Mouse (Mus musculus): ENCODE data around the gene Nabp2. TPM values are rescaled to one million over a fixed set of nuclear protein-coding genes. Genes with fewer than 3 reads are reported as not detected.

The Nabp2 gene
- polyA plus RNA-seq (2014; fragmentation: Nextera tagmentation; extraction: Ambion mirVana) = 89.9 and 91.8 TPM in 2 replicates

- H3K4me3 ChIP-seq (ENCODE audit: low read depth, low read length) = peak within 1 kb of the TSS; percentile 91
- DNase-seq (ENCODE audit: low spot score) = peak; percentile 99
- H3K9ac ChIP-seq (ENCODE audit: low read length) = peak within 1 kb of the TSS; percentile 88
- no peaks in the 10 kb centered on the region for H3K9me3 ChIP-seq (ENCODE audit: control insufficient read depth, low read length)
- peaks cover 8% of the 10 kb centered on the region; the same call in 1 of the 2 replicates for H3K36me3 ChIP-seq (ENCODE audit: control insufficient read depth, insufficient read depth, low read length)
- peaks cover 15% of the 10 kb centered on the region for H3K4me1 ChIP-seq (ENCODE audit: control insufficient read depth, insufficient read depth, low read length)
- peak within 1 kb of the TSS; percentile 79 for H3K27ac ChIP-seq (replicated peaks; ENCODE audit: low read depth, low read length)
- ATAC-seq (ENCODE audit: insufficient number of reproducible peaks, low FRiP score, low TSS enrichment, low read depth) = peak; percentile 91
- WGBS = 0% methylated on average over 50 of the region's 50 CpGs
- H3K4me2 ChIP-seq (ENCODE audit: low read depth, severe bottlenecking) = peak within 1 kb of the TSS; percentile 86
- H3K27me3 ChIP-seq (ENCODE audit: control insufficient read depth, insufficient read depth, low read length) = no peaks in the 10 kb centered on the region
These were observed at the start of gene Nabp2, which contains the start of gene Rnf41 for GRCm38 (mm10) chr10:128411211-128412054. Gene Nabp2 (minus strand): TSS chr10:128411492. Gene Rnf41 (plus strand): TSS chr10:128411657.

- H3K4me1 ChIP-seq (ENCODE audit: control insufficient read depth, insufficient read depth, low read length) = peaks cover 12% of the 10 kb centered on the region
- ATAC-seq (ENCODE audit: insufficient number of reproducible peaks, low FRiP score, low TSS enrichment, low read depth) (no peak), DNase-seq (ENCODE audit: low spot score) (peak; percentile 29)
- no peak overlapping the region for H3K27ac ChIP-seq (replicated peaks; ENCODE audit: low read depth, low read length)
- peak overlapping the region; percentile 81 for H3K4me2 ChIP-seq (ENCODE audit: low read depth, severe bottlenecking)
- H3K36me3 ChIP-seq (ENCODE audit: control insufficient read depth, insufficient read depth, low read length) = peaks cover 15% of the 10 kb centered on the region
- H3K27me3 ChIP-seq (ENCODE audit: control insufficient read depth, insufficient read depth, low read length) = no peaks in the 10 kb centered on the region
- peak overlapping the region; percentile 98 for H3K9ac ChIP-seq (ENCODE audit: low read length)
- WGBS = 3% methylated on average over 5 of the region's 5 CpGs
- H3K9me3 ChIP-seq (ENCODE audit: control insufficient read depth, low read length) = no peaks in the 10 kb centered on the region
- H3K4me3 ChIP-seq (ENCODE audit: low read depth, low read length) = peak overlapping the region; percentile 90
These were observed 49.0 kb upstream of the Nabp2 start for GRCm38 (mm10) chr10:128460270-128460630.

- Histone ChIP-seq H3K4me1 (ENCODE audit: control insufficient read depth, insufficient read depth, low read length) (peaks cover 15% of the 10 kb centered on the region), H3K27me3 (ENCODE audit: control insufficient read depth, insufficient read depth, low read length) (no peaks in the 10 kb centered on the region), H3K4me3 (ENCODE audit: low read depth, low read length) (peak overlapping the region; percentile 90), H3K36me3 (ENCODE audit: control insufficient read depth, insufficient read depth, low read length) (peaks cover 12% of the 10 kb centered on the region), H3K9ac (ENCODE audit: low read length) (peak overlapping the region; percentile 98), H3K4me2 (ENCODE audit: low read depth, severe bottlenecking) (peak overlapping the region; percentile 81), H3K9me3 (ENCODE audit: control insufficient read depth, low read length) (no peaks in the 10 kb centered on the region), H3K27ac (replicated peaks; ENCODE audit: low read depth, low read length) (peak overlapping the region; percentile 94)
- 2% methylated on average over 30 of the region's 67 CpGs for WGBS
- peak; percentile 46 for ATAC-seq (ENCODE audit: insufficient number of reproducible peaks, low FRiP score, low TSS enrichment, low read depth)
- DNase-seq (ENCODE audit: low spot score) = peak; percentile 71
These were observed 48.3 kb upstream of the Nabp2 start for GRCm38 (mm10) chr10:128459409-128460269.

GRCm38 (mm10) chr10:128458719-128459408 lies 47.6 kb upstream of the Nabp2 start, which contains the start of gene Smarcc2:
Gene Smarcc2 (plus strand): TSS chr10:128459248.
- Histone ChIP-seq H3K27me3 (ENCODE audit: control insufficient read depth, insufficient read depth, low read length) (no peaks in the 10 kb centered on the region), H3K9ac (ENCODE audit: low read length) (peak within 1 kb of the TSS; percentile 98), H3K9me3 (ENCODE audit: control insufficient read depth, low read length) (no peaks in the 10 kb centered on the region), H3K4me1 (ENCODE audit: control insufficient read depth, insufficient read depth, low read length) (peaks cover 15% of the 10 kb centered on the region), H3K36me3 (ENCODE audit: control insufficient read depth, insufficient read depth, low read length) (peaks cover 8% of the 10 kb centered on the region; the same call in 1 of the 2 replicates), H3K27ac (replicated peaks; ENCODE audit: low read depth, low read length) (peak within 1 kb of the TSS; percentile 94), H3K4me2 (ENCODE audit: low read depth, severe bottlenecking) (peak within 1 kb of the TSS; percentile 81), H3K4me3 (ENCODE audit: low read depth, low read length) (peak within 1 kb of the TSS; percentile 90)
- 0% methylated on average over 78 of the region's 86 CpGs for WGBS
- peak; percentile 84 for DNase-seq (ENCODE audit: low spot score)
- peak; percentile 60 for ATAC-seq (ENCODE audit: insufficient number of reproducible peaks, low FRiP score, low TSS enrichment, low read depth)

- peak overlapping the region; percentile 90 for H3K4me3 ChIP-seq (ENCODE audit: low read depth, low read length)
- peaks cover 5% of the 10 kb centered on the region; the same call in 1 of the 2 replicates for H3K36me3 ChIP-seq (ENCODE audit: control insufficient read depth, insufficient read depth, low read length)
- peak overlapping the region; percentile 94 for H3K27ac ChIP-seq (replicated peaks; ENCODE audit: low read depth, low read length)
- peaks cover 15% of the 10 kb centered on the region for H3K4me1 ChIP-seq (ENCODE audit: control insufficient read depth, insufficient read depth, low read length)
- H3K4me2 ChIP-seq (ENCODE audit: low read depth, severe bottlenecking) = peak overlapping the region; percentile 81
- peak overlapping the region; percentile 98 for H3K9ac ChIP-seq (ENCODE audit: low read length)
- WGBS = under 1% methylated on average over 29 of the region's 29 CpGs
- ATAC-seq (ENCODE audit: insufficient number of reproducible peaks, low FRiP score, low TSS enrichment, low read depth) (peak; percentile 75; the same call in 1 of the 2 replicates), DNase-seq (ENCODE audit: low spot score) (peak; percentile 99)
- H3K27me3 ChIP-seq (ENCODE audit: control insufficient read depth, insufficient read depth, low read length) = no peaks in the 10 kb centered on the region
- H3K9me3 ChIP-seq (ENCODE audit: control insufficient read depth, low read length) = no peaks in the 10 kb centered on the region
These were observed 47.0 kb upstream of the Nabp2 start for GRCm38 (mm10) chr10:128458348-128458718.

- no peak overlapping the region for H3K4me3 ChIP-seq (ENCODE audit: low read depth, low read length)
- 83% methylated on average over 6 of the region's 6 CpGs for WGBS
- no peaks in the 10 kb centered on the region for H3K27me3 ChIP-seq (ENCODE audit: control insufficient read depth, insufficient read depth, low read length)
- H3K36me3 ChIP-seq (ENCODE audit: control insufficient read depth, insufficient read depth, low read length) = peaks cover 3% of the 10 kb centered on the region; the same call in 1 of the 2 replicates
- no peak for DNase-seq (ENCODE audit: low spot score)
- no peak for ATAC-seq (ENCODE audit: insufficient number of reproducible peaks, low FRiP score, low TSS enrichment, low read depth)
- H3K4me1 ChIP-seq (ENCODE audit: control insufficient read depth, insufficient read depth, low read length) = peaks cover 15% of the 10 kb centered on the region
- no peak overlapping the region for H3K4me2 ChIP-seq (ENCODE audit: low read depth, severe bottlenecking)
- H3K9me3 ChIP-seq (ENCODE audit: control insufficient read depth, low read length) = no peaks in the 10 kb centered on the region
- no peak overlapping the region for H3K9ac ChIP-seq (ENCODE audit: low read length)
- no peak overlapping the region for H3K27ac ChIP-seq (replicated peaks; ENCODE audit: low read depth, low read length)
These were observed 46.4 kb upstream of the Nabp2 start for GRCm38 (mm10) chr10:128457676-128458075.

- H3K9me3 ChIP-seq (ENCODE audit: control insufficient read depth, low read length) = no peaks in the 10 kb centered on the region
- ATAC-seq (ENCODE audit: insufficient number of reproducible peaks, low FRiP score, low TSS enrichment, low read depth) = no peak
- H3K4me3 ChIP-seq (ENCODE audit: low read depth, low read length) = no peak overlapping the region
- no peaks in the 10 kb centered on the region for H3K27me3 ChIP-seq (ENCODE audit: control insufficient read depth, insufficient read depth, low read length)
- no peak overlapping the region for H3K9ac ChIP-seq (ENCODE audit: low read length)
- no peaks in the 10 kb centered on the region for H3K36me3 ChIP-seq (ENCODE audit: control insufficient read depth, insufficient read depth, low read length)
- H3K4me1 ChIP-seq (ENCODE audit: control insufficient read depth, insufficient read depth, low read length) = 0 out of 2 replicates have a peak, but pooled peaks cover 5% of the 10 kb centered on the region
- H3K4me2 ChIP-seq (ENCODE audit: low read depth, severe bottlenecking) = no peak overlapping the region
- H3K27ac ChIP-seq (replicated peaks; ENCODE audit: low read depth, low read length) = no peak overlapping the region
- DNase-seq (ENCODE audit: low spot score) = peak; percentile 65
- 2% methylated on average over 6 of the region's 6 CpGs for WGBS
These were observed 44.0 kb upstream of the Nabp2 start for GRCm38 (mm10) chr10:128455280-128455679.

Measured in limb, embryonic 11.5 days (tissue).